Comparison of ENCODE assay signal across 8 mouse cellular contexts in genomic region chr1:84697136-84697535, GRCm38 (mm10). TPM values are rescaled to one million over a fixed set of nuclear protein-coding genes. Genes with fewer than 3 reads are reported as not detected.
DNase-seq lines count a peak whose midpoint lies in the region; ATAC-seq lines count a peak whose summit lies in the region.

No protein-coding gene starts in this region.

- no peaks in the 10 kb centered on the region for H3K36me3 ChIP-seq in forebrain, embryonic 11.5 days (ENCODE audit: control insufficient read depth, insufficient read depth, low read length)
- H3K36me3 ChIP-seq in midbrain, embryonic 14.5 days (ENCODE audit: control insufficient read depth, insufficient read depth, low read length), result no peaks in the 10 kb centered on the region

- peaks cover 8% of the 10 kb centered on the region; the same call in 1 of the 2 replicates for H3K27me3 ChIP-seq in forebrain, embryonic 11.5 days (ENCODE audit: control insufficient read depth, insufficient read depth, low read length)
- H3K27me3 ChIP-seq in midbrain, embryonic 14.5 days (ENCODE audit: control insufficient read depth, insufficient read depth, low read length), result no peaks in the 10 kb centered on the region

- no peaks in the 10 kb centered on the region for H3K4me1 ChIP-seq in forebrain, embryonic 11.5 days (replicated peaks; ENCODE audit: control insufficient read depth, insufficient read depth, low read length)
- H3K4me1 ChIP-seq in midbrain, embryonic 14.5 days (ENCODE audit: control insufficient read depth, insufficient read depth, low read length), result peaks cover 26% of the 10 kb centered on the region

- no peak for ATAC-seq in forebrain, embryonic 11.5 days (replicated peaks; ENCODE audit: low FRiP score)
- 0 out of 2 replicates have a peak, but pooled peaks have one; percentile 9 for ATAC-seq in midbrain, embryonic 14.5 days (ENCODE audit: low FRiP score, low TSS enrichment)

- WGBS in forebrain, embryonic 11.5 days, result 0% methylated on average over 2 of the region's 2 CpGs
- WGBS in midbrain, embryonic 14.5 days, result 3% methylated on average over 2 of the region's 2 CpGs

- no peak overlapping the region for H3K9ac ChIP-seq in forebrain, embryonic 11.5 days (ENCODE audit: low read length)
- H3K9ac ChIP-seq in midbrain, embryonic 14.5 days (replicated peaks; ENCODE audit: low read length), result no peak overlapping the region

- no peaks in the 10 kb centered on the region for H3K9me3 ChIP-seq in forebrain, embryonic 11.5 days (ENCODE audit: control insufficient read depth, low read length)
- H3K9me3 ChIP-seq in midbrain, embryonic 14.5 days (ENCODE audit: control insufficient read depth, low read length), result no peaks in the 10 kb centered on the region

- H3K27ac ChIP-seq in forebrain, embryonic 11.5 days (ENCODE audit: low read depth, low read length), result no peak overlapping the region
- 0 out of 2 replicates have a peak overlapping the region, but pooled peaks have one; percentile 5 for H3K27ac ChIP-seq in midbrain, embryonic 14.5 days (replicated peaks; ENCODE audit: low read depth, low read length)

- DNase-seq in 416B (ENCODE audit: low read depth) (peak; percentile 82), MN1 (ENCODE audit: low spot score) (no peak)
- DNase-seq in CD4-positive helper T cell, adult 2 months (ENCODE audit: low read depth, low spot score), result peak; percentile 30
- peak; percentile 1 for DNase-seq in c-Kit-negative CD71-positive TER-119-positive erythroid progenitor cells, embryonic 14.5 days (ENCODE audit: low read depth, low spot score)
- peak; percentile 85 for DNase-seq in forebrain, embryonic 11.5 days (ENCODE audit: low spot score)
- peak; percentile 80 to 86 for DNase-seq in layer of hippocampus, postnatal 10 days (ENCODE audit: low spot score in 2 of 2)
- DNase-seq in midbrain, embryonic 14.5 days, result peak; percentile 94
- DNase-seq in testis, postnatal 14 days (ENCODE audit: low spot score), result peak; percentile 29

- H3K4me3 ChIP-seq in forebrain, embryonic 11.5 days (ENCODE audit: low read depth, low read length), result no peak overlapping the region
- H3K4me3 ChIP-seq in midbrain, embryonic 14.5 days (replicated peaks; ENCODE audit: low read depth, low read length), result no peak overlapping the region

- no peak overlapping the region for H3K4me2 ChIP-seq in forebrain, embryonic 11.5 days (ENCODE audit: low read depth, low read length, severe bottlenecking)
- peak overlapping the region; percentile 13; the same call in 1 of the 2 replicates for H3K4me2 ChIP-seq in midbrain, embryonic 14.5 days (ENCODE audit: low read length)

RNA-seq across cellular contexts. Expression of gene Dner, which starts 1.1 kb away (rescaled TPM):
- polyA plus RNA-seq in forebrain, embryonic 11.5 days (2014; fragmentation: Nextera tagmentation; extraction: Ambion mirVana), result 28.5 and 31.5 TPM in 2 replicates
- 100 to 1,000 TPM; 228 to 234 TPM for total RNA-seq in layer of hippocampus, postnatal 10 days (2021)
- polyA plus RNA-seq in midbrain, embryonic 14.5 days (2014; fragmentation: Nextera tagmentation; extraction: Ambion mirVana), result 241 and 244 TPM in 2 replicates
